Mouse (Mus musculus): ENCODE results near the gene Ndufs8. TPM values are rescaled to one million over a fixed set of nuclear protein-coding genes. Genes with fewer than 3 reads are reported as not detected.

Ndufs8 gene
- polyA plus RNA-seq, 1 experiment: 309 TPM

DNA sequence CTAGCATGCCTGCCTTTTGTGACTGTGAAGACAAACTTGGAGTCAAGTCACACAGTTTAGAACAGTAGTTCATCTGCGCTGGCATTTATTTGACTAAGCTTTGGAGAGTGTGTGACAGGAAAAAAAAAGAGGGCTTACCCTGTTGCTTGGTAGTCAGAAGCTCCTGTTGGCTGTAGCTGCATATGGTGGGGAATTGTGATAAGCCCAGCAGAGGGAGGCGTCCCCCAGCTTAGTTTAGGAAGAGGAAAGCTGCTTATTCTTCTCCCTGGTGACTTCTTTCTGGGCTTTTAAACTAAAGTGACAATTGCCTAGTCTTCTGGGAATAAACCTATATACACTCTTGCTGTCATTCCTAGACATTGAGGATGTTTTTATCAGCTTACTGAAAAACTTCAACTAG, 49.9 kb downstream of the Ndufs8 start:
- Histone ChIP-seq H3K27me3 (ENCODE audit: control insufficient read depth, insufficient read depth, insufficient read length) (no peaks in the 10 kb centered on the region), H3K4me3 (ENCODE audit: insufficient read depth, poor library complexity, severe bottlenecking) (no peak overlapping the region), H3K79me3 (ENCODE audit: low read depth) (peaks cover 66% of the 10 kb centered on the region), H3K79me2 (ENCODE audit: control insufficient read depth, insufficient read depth) (peaks cover 80% of the 10 kb centered on the region), H3ac (ENCODE audit: control insufficient read depth, insufficient read length, low read depth) (no peak overlapping the region), H3K36me3 (ENCODE audit: control insufficient read depth, insufficient read depth) (peaks cover 21% of the 10 kb centered on the region)
- no peak for TF ChIP-seq MYOD1 (IDR thresholded peaks at IDR 0.05; ENCODE audit: control insufficient read depth, insufficient read length, low read depth)

Other genes starting within 250 kb of the Ndufs8 start
- 33.8 TPM for gene Lrp5, start 226.2 kb downstream of the Ndufs8 start, polyA plus RNA-seq (2012; fragmentation: generic; extraction: Trizol)
- 61.9 TPM for gene 1810055G02Rik, start 204.5 kb downstream of the Ndufs8 start, polyA plus RNA-seq (2012; fragmentation: generic; extraction: Trizol)
- 5.6 TPM for gene Kmt5b, start 145.4 kb downstream of the Ndufs8 start, polyA plus RNA-seq (2012; fragmentation: generic; extraction: Trizol)
- gene Chka, start 61.0 kb downstream of the Ndufs8 start, polyA plus RNA-seq (2012; fragmentation: generic; extraction: Trizol): 30.9 TPM
- 61.1 TPM for gene Tcirg1, start 5.6 kb downstream of the Ndufs8 start, polyA plus RNA-seq (2012; fragmentation: generic; extraction: Trizol)
- 6.9 TPM for gene Aldh3b1, start 17.0 kb upstream of the Ndufs8 start, polyA plus RNA-seq (2012; fragmentation: generic; extraction: Trizol)
- 0.29 TPM for gene Unc93b1, start 22.4 kb upstream of the Ndufs8 start, polyA plus RNA-seq (2012; fragmentation: generic; extraction: Trizol)
- not detected for gene Aldh3b3, start 45.9 kb upstream of the Ndufs8 start, polyA plus RNA-seq (2012; fragmentation: generic; extraction: Trizol)
- not detected for gene Aldh3b2, start 59.6 kb upstream of the Ndufs8 start, polyA plus RNA-seq (2012; fragmentation: generic; extraction: Trizol)
- 3.5 TPM for gene Acy3, start 73.8 kb upstream of the Ndufs8 start, polyA plus RNA-seq (2012; fragmentation: generic; extraction: Trizol)
- gene Tbx10, start 80.0 kb upstream of the Ndufs8 start, polyA plus RNA-seq (2012; fragmentation: generic; extraction: Trizol): 0.02 TPM
- gene Nudt8, start 87.8 kb upstream of the Ndufs8 start, polyA plus RNA-seq (2012; fragmentation: generic; extraction: Trizol): 28.1 TPM
- gene Gm49405, start 87.9 kb upstream of the Ndufs8 start, polyA plus RNA-seq (2012; fragmentation: generic; extraction: Trizol): 0.28 TPM
- 0.98 TPM for gene Doc2g, start 90.5 kb upstream of the Ndufs8 start, polyA plus RNA-seq (2012; fragmentation: generic; extraction: Trizol)
- gene Ndufv1, start 100.0 kb upstream of the Ndufs8 start, polyA plus RNA-seq (2012; fragmentation: generic; extraction: Trizol): 254 TPM
- 863 TPM for gene Gstp1, start 125.2 kb upstream of the Ndufs8 start, polyA plus RNA-seq (2012; fragmentation: generic; extraction: Trizol)
- gene Gstp2, start 133.2 kb upstream of the Ndufs8 start, polyA plus RNA-seq (2012; fragmentation: generic; extraction: Trizol): 7.2 TPM
- gene Gstp3, start 146.8 kb upstream of the Ndufs8 start, polyA plus RNA-seq (2012; fragmentation: generic; extraction: Trizol): 0.09 TPM
- not detected for gene Cabp2, start 168.8 kb upstream of the Ndufs8 start, polyA plus RNA-seq (2012; fragmentation: generic; extraction: Trizol)
- 134 TPM for gene Cdk2ap2, start 184.4 kb upstream of the Ndufs8 start, polyA plus RNA-seq (2012; fragmentation: generic; extraction: Trizol)
- 43.1 TPM for gene Pitpnm1, start 187.2 kb upstream of the Ndufs8 start, polyA plus RNA-seq (2012; fragmentation: generic; extraction: Trizol)
- gene Aip, start 213.1 kb upstream of the Ndufs8 start, polyA plus RNA-seq (2012; fragmentation: generic; extraction: Trizol): 208 TPM
- not detected for gene Gpr152, start 227.0 kb upstream of the Ndufs8 start, polyA plus RNA-seq (2012; fragmentation: generic; extraction: Trizol)
- gene Cabp4, start 231.3 kb upstream of the Ndufs8 start, polyA plus RNA-seq (2012; fragmentation: generic; extraction: Trizol): 0.04 TPM
- gene Coro1b, start 235.8 kb upstream of the Ndufs8 start, polyA plus RNA-seq (2012; fragmentation: generic; extraction: Trizol): 257 TPM
- gene Ptprcap, start 240.8 kb upstream of the Ndufs8 start, polyA plus RNA-seq (2012; fragmentation: generic; extraction: Trizol): 5.8 TPM